Mouse (Mus musculus): ENCODE measurements at regions not wholly inside any gene's neighbourhood (a gene's known extent, or its start where the extent isn't known, plus 50 kb on each side); places are given as distances from the start of the nearest gene placed in this dataset.

DNA sequence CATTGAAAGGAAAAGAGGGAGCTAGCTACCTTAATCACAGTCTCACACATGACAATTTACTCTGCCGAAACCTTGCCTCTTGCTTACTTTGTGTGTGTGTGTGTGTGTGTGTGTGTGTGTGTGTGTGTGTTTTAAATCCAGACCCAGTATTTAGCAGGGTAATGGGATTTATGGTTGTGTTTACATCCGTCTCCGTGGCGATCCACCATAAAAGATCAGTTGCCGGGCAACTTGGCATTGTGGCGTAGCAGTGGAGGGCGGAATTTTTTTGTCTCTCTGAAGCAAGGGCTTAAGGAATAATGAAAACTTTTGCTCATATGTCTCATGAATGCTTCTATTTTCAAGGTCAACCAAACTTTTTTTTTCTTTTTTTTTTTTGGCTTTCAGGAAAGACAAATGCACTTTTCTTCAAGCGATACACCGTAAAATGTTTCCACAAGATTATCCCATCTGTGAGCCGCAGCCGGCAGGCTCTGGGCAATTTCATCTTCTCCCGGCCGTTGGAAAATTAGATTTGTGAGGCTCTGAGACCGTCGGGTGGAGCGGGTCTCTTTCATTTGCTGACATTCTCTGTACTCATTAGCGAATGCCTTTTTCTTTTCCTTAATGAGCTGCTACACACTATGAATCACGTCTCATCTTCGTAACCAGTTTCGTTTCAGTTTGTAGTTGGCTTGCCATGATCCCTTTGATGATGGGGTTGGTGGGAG, 53.9 kb upstream of the Ptch1 start:
- peak in 1 of 2 experiments; percentile 6 for DNase-seq (ENCODE audit: low spot score in 2 of 2)

DNA sequence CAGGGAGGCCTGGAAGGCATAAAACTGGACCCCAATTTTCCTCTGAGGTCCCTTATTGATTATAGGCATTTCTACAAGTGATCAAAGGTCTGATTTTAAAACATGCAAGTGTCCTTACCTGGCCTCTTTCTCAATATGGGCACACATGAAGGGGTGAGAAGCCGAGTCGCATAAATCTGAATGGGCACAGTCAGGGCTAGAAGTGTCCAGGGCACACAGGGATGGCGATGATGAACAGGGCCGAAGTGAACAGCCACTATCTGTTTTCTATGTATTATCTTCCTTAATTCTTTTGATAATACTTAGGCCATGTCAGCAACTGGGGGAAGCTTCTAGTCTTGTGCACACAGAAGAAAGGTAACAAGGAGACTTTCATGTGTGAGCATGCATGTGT, 54.5 kb upstream of the Ptch1 start:
- DNase-seq (ENCODE audit: low spot score in 2 of 2), result no peak

DNA sequence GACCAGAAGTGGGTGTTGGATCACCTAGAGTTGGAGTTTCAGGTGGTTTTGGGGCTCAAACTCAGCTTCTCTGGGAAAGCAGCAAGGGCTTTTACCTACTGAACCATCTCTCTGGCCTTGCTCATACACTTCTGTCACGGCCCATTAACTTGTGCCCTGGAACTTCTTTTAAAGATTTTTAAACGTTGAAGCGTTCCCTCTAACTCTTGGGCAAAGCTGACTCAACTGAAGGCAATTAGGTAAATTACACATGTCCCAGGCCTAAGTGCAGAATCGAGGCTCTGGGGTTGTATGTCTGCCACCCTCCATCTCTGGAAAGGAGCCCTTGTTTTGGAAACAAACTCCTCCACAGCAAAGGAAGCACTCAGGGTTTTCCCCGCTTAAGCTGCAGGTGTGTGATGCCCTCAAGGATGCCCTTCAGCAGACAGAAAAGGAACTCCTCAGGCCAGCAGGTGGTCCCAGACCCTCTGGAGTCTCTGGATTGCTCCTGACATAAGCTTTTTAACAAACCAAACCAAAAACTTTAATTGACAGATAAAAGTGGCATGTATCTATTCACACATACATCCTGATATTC, 58.5 kb upstream of the Ptch1 start:
- DNase-seq (ENCODE audit: low spot score in 2 of 2), result no peak

GRCm38 (mm10) chr13:63634294-63634693, 60.9 kb upstream of the Ptch1 start:
- no peak for DNase-seq (ENCODE audit: low spot score in 2 of 2)

GRCm38 (mm10) chr13:63641649-63642226, 68.3 kb upstream of the Ptch1 start:
- no peak for DNase-seq (ENCODE audit: low spot score in 2 of 2)

- DNase-seq (ENCODE audit: low spot score in 2 of 2), result peak; percentile 45 to 49
These were observed 69.2 kb upstream of the Ptch1 start for GRCm38 (mm10) chr13:63642617-63643016.

DNA sequence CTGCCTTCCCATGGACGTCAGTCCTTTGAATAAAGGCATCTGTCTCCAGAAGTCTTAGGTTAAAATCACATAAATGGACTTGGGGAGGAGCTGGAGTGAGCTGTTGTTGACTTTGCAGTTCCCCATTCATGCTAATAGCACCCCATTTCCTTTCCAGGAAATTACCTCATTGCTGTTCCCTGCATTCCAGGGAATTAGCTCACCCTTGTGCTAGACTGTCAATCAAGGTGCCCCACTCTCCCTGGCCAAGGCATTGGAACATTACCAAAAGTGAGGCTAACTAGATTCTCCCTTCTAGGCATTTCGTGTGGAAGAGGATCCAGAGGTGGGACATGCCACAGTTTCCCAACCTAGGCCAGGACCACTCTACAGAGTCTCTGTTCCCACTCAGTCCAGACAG, 70.0 kb upstream of the Ptch1 start:
- DNase-seq (ENCODE audit: low spot score in 2 of 2), result no peak

DNA sequence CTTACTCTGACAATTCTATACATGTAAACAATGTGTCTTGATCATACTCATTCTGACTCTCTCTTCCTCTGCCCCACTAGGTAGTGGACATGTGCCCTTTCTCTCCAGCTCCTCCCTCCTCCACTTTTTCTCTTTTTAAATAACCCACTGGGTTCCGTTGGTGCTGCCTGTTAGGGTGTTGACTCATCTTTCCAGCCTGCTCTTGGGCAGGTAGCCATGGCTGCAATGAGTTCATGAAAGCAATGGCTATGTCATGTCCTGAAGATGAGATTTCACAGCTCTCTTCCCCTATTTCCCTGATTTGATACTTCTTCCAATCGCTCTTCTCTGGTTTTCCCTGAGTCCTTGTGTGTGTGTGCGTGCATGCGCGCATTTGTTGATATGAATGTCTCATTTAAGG, 70.9 kb upstream of the Ptch1 start:
- no peak for DNase-seq (ENCODE audit: low spot score in 2 of 2)

DNA sequence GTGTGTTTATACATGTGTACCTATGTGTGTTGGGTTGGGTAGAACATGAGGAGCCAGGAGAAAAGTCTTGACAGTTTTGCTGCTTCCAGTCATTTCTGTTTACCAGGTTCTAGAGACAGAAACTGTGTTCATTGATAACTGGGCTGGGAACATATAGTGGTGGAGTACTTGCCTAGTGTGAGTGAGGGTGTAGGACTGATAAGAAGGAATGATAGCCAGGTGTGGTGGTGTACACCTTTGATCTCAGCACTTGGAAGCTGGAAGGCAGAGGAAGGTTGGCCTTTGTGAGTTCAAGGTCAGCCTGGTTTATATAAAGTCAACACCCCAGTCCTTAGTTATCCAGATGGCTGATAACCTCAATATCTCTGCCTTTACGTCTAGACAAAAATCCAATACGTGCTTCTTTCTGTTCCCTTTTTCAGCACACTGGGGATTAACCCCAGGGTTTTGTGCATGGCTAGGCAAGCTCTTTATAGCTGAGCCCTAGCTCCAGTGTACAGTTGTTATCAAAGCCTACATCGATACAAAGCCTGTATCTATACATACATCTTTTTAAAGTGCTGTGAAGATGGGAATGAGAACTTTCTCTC, 75.8 kb upstream of the Ptch1 start:
- no peak for DNase-seq (ENCODE audit: low spot score in 2 of 2)

- peak in 1 of 2 experiments; percentile 7 for DNase-seq (ENCODE audit: low spot score in 2 of 2)
These were observed 81.1 kb upstream of the Ptch1 start for GRCm38 (mm10) chr13:63654514-63654913.

DNA sequence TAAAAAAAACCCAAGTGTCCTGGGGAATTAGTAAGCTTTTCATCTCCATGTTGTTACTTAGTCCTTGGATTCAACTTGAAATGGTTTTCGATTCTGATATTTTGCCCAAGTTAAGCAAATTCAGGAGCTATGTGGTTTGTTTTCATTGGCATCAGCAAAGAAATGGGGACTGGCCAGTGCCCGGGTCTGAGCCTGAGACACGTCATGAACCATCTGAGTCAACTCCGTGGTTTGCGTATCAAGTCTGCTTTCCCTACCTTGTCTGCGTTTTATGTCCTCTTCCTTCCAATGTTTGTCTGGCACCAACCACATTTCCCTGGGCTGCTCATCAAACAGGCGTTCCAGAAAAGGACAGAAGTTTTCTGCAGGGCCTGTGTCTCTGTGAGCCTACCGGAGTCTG, 83.7 kb upstream of the Ptch1 start:
- DNase-seq (ENCODE audit: low spot score in 2 of 2), result no peak

- no peak for DNase-seq (ENCODE audit: low spot score in 2 of 2)
These were observed 86.0 kb upstream of the Ptch1 start for GRCm38 (mm10) chr13:63659412-63659811.

GRCm38 (mm10) chr13:63660431-63660830, 87.0 kb upstream of the Ptch1 start:
- DNase-seq (ENCODE audit: low spot score in 2 of 2), result no peak

DNA sequence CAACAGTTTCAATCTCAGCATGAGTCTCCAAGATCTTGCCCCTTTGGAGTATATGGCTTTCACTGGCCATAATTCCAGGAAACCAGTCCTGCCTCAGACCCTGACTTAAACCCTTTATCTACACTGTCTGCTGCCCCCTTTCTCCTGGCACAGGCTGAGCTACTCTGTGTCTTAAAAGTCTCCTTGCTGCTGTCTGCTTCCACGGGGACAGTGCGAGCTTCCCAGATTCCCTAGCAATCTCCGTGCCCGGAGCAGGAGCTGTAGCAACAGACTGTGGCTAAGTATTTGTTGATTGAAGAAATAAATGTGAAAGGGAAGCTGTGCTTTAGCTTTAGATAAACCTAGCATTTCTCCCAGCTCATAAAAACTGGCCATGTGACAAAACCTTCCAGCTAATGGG, 95.2 kb upstream of the Ptch1 start:
- no peak for DNase-seq (ENCODE audit: low spot score in 2 of 2)

DNA sequence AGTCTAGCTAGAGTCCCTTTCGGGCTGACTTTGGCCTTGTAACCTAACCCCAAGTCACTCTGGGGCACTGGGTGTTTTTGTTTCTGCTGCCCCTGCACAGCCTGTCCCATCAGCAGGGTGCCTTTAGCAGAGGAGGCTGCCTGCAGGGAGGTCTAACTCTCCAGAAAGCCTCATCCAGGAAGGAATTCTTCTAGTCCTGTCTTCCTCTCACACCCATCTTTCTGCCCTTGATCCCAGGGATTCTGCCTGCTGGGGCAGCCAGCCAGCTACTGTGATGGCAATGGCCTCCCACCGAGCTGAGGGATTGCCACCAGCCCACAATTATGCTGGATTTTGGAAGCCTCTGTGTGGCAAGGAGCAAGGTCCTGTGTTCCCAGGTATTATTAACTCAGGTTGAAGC, 95.6 kb upstream of the Ptch1 start:
- DNase-seq (ENCODE audit: low spot score in 2 of 2), result no peak

- no peak for DNase-seq (ENCODE audit: low spot score in 2 of 2)
These were observed 99.0 kb upstream of the Ptch1 start for GRCm38 (mm10) chr13:63672425-63672824.

DNA sequence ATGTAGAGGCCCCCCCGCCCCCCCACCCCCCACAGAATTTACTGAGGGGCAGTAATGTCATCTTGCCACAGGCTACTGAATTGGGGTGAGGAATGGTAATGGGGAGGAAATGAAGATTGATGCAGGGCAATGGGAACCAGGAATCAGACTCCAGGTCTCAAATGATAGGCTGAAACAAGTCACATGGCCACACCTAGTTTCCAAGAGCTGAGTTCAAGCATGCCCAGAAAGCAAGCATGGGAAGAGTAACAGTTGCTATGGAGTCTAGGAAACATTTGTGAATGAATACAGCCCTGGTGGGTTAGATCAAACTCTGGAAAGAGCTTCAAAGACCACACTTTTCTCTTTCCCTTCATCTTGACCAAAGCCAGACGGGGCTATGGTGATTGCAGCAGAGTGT, 104.3 kb upstream of the Ptch1 start:
- no peak for DNase-seq (ENCODE audit: low spot score in 2 of 2)

GRCm38 (mm10) chr13:63678265-63679260, 105.2 kb upstream of the Ptch1 start:
- peak in 1 of 2 experiments; percentile 10 for DNase-seq (ENCODE audit: low spot score in 2 of 2)

DNA sequence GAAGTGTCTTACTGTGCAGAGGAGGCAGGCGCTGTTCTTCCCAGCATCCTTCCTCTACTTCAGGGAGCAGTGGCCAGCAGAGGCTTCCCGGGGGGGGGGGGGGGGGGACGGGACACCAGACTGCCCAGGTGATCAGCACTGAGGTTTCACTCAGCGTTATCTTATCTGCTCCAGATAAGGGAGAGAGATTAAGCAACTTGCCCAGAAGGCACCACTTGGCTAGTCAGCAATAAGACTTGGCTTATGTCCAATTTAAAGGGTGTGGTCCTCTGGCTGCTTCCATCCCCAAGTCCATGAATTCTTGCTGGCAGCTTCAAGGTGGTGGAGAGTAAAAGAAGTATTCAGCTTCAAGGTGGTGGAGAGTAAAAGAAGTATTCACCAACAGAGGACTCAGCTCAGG, 108.9 kb upstream of the Ptch1 start:
- no peak for DNase-seq (ENCODE audit: low spot score in 2 of 2)

GRCm38 (mm10) chr13:63691974-63692373, 118.6 kb upstream of the Ptch1 start:
- peak; percentile 6 to 43 for DNase-seq (ENCODE audit: low spot score in 2 of 2)

- no peak for DNase-seq (ENCODE audit: low spot score in 2 of 2)
These were observed 120.2 kb upstream of the Ptch1 start for GRCm38 (mm10) chr13:63693636-63694035.
